Mouse (Mus musculus) G1E-ER4 (cell line): ENCODE results near the gene Lbx2. TPM values are rescaled to one million over a fixed set of nuclear protein-coding genes. Genes with fewer than 3 reads are reported as not detected.

Experiments
- GATA1 ChIP-seq: IDR thresholded peaks from one replicate; pipeline ENCODE4 v1.8.0; 2012; ENCODE audit warnings: low read length, inconsistent platforms
- polyA plus RNA-seq: library from polyadenylated mRNA; stranded (reverse); fragments of >175 nt; gene quantifications from 2 replicates; pipeline ENCODE4 v1.2.3, GENCODE M21; 2012

The Lbx2 gene
- polyA plus RNA-seq, 1 experiment, result 0.10 TPM

GRCm38 (mm10) chr6:83068221-83068620, 17.9 kb upstream of the Lbx2 start:
- no peak for TF ChIP-seq GATA1

GRCm38 (mm10) chr6:83068706-83069487, 17.3 kb upstream of the Lbx2 start:
- TF ChIP-seq GATA1, result no peak

DNA sequence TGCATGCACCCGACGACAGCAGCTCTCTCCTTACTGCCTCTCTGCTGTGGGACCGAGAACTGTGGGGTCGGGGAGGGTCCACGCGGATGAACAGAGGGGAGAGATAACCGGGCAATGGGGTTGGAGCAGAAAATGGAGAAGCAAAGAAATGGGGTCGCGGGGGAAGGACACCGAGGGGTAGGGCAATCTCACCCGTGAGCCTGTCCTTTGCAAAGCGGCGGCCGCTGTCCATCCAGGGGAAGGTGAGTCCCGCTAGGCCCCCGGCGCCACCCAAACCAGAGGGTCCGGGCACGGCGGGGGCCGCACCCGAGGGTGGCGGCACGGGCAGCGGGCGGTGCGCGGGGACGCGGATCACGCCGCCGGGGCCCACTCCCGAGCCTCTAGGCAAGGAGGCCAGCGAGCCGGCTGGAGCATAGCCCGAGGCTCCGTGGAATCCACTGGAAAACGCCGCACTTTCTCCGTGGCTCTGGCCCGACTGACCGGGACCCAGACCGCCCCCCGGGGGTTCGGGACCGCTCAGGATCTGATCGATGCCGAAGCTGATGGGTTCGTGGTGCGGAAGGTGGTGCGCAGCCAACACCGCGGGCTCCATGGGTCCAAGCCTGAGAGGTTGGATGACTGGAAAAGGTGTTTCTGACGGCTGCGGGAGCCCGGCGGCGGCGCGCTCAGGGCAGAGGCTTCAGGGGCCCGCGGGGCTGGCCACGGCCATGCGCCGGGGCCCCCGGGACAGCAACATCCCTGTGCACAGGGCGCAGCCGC, 16.5 kb upstream of the Lbx2 start:
- TF ChIP-seq GATA1, result no peak

DNA sequence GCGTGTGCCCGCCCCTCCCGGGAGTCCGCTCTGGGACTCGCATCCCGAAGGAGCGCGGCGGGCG, 16.1 kb upstream of the Lbx2 start, which contains the start of gene Tlx2:
TSS of gene Tlx2 (minus strand) at position 47 of the 64 bp plus-strand sequence.
- no peak for TF ChIP-seq GATA1

- TF ChIP-seq GATA1, result no peak
Measured at GRCm38 (mm10) chr6:83070311-83071219, 15.6 kb upstream of the Lbx2 start.

- no peak for TF ChIP-seq GATA1
Measured at GRCm38 (mm10) chr6:83071220-83071619, 14.9 kb upstream of the Lbx2 start.

DNA sequence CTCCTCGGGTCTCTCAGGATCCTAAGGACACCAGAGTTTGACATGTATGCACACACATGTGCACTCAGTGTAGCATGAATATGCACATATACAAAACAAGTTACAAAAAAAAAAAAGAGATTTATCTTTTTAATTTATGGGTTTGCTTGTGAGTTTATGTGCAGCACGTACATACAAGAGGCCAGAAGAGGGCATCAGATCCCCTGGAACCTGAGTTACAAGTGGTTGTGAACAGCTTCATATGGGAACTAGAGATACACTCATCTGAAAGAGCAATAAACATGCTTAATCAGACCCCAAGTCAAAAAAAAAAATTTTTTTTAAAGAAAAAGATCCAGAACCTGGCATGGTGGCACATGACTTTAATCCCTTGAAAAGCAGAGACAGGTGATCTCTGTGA, 11.2 kb upstream of the Lbx2 start:
- no peak for TF ChIP-seq GATA1

GRCm38 (mm10) chr6:83077630-83078323, 8.4 kb upstream of the Lbx2 start, which contains the start of gene Pcgf1:
Pcgf1 (plus strand) TSS chr6:83077869.
- no peak for TF ChIP-seq GATA1

DNA sequence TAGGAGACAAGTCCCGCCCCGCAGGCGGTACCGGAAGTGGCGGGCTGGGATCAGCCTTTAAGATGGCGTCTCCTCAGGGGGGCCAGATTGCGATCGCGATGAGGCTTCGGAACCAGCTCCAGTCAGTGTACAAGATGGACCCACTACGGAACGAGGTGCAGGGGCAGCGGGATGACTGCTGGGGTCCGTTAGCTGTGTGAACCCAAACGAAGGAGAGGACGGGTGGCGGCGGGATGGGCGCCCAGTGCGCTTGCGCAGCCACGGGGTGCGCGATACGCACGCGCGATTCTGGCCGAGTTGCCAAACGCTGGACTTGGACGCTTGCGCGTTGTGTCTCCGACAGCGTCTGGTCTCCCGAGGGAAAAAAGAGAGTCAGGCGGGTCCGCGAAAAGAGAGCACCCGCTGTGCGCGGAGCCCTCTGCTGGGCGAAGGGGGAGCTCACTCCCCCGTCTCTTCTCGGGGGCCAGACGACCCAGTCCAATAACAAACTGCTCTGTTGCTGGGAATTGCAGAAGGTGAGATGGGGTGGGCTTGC, 7.8 kb upstream of the Lbx2 start:
- no peak for TF ChIP-seq GATA1

DNA sequence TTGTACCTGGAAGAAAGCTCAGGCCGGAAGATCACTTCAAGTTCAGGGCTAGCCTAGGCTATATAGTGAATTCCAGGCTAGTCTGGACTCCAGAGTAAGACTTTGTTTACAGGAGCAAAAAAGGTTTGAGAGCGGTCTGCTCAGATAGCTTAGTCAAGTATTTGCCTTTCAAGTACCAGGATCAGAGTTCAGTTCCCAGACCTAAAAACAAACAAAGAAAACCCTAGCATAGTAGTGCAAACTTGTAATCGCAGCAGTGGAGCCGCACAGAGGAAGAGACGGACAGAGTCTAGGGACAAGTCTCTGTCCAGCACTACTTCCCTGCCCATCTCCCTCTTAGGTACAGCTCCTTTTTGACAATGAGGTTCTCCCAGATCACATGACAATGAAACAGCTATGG, 6.0 kb upstream of the Lbx2 start:
- TF ChIP-seq GATA1, result no peak

GRCm38 (mm10) chr6:83083497-83083896, 2.7 kb upstream of the Lbx2 start:
- no peak for TF ChIP-seq GATA1

- TF ChIP-seq GATA1, result no peak
Measured at GRCm38 (mm10) chr6:83084477-83084876, 1.7 kb upstream of the Lbx2 start.

DNA sequence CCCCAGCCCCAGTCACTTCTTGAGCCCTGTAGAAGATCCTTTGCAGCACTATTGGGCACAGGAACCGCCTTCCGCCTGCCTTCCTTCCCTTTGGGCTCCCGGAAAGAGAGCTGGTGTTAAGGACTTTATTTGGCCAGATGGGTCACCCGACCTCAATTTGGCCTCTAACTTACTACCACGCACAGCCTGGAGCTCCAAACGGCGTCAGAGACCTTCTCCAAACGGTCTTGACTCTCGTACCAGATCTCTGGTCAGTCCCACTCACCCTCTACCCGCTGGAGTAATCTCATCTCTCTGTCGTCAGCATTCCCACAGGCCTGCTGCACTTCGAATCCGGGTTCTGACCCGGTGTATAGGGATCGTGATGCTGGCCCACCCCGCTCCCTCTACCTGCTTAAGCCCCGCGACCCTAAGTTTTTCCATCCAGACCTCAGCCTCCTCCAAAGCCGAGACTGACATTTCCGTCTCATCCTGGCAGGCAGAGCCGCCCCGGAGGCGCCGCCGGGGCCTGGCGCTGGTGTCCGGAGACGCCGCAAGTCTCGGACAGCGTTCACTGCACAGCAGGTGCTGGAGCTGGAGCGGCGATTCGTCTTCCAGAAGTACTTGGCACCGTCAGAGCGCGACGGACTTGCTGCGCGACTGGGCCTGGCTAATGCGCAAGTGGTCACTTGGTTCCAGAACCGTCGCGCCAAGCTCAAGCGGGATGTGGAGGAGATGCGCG, 1.2 kb downstream of the Lbx2 start:
- no peak for TF ChIP-seq GATA1

- no peak for TF ChIP-seq GATA1
Measured at GRCm38 (mm10) chr6:83087926-83088260, 1.7 kb downstream of the Lbx2 start.
